Mouse (Mus musculus): Measurements from ENCODE around the gene Mgst3.
"Not testable (repeated sequence)": the region's sequence is repeated elsewhere in the genome, so short reads cannot be mapped to it uniquely, and the experiment has no call there.

The Mgst3 gene

GRCm38 (mm10) chr1:167358731-167359130 lies 34.9 kb downstream of the Mgst3 start:
- DNase-seq (ENCODE audit: low spot score), result no peak

GRCm38 (mm10) chr1:167357387-167357786 lies 36.3 kb downstream of the Mgst3 start:
- no peak for DNase-seq (ENCODE audit: low spot score)

GRCm38 (mm10) chr1:167352403-167352802 lies 41.2 kb downstream of the Mgst3 start:
- no peak for DNase-seq (ENCODE audit: low spot score)

- DNase-seq (ENCODE audit: low spot score), result no peak
Measured at GRCm38 (mm10) chr1:167350597-167351415, 42.8 kb downstream of the Mgst3 start.

- peak; percentile 90 for DNase-seq (ENCODE audit: low spot score)
Measured at GRCm38 (mm10) chr1:167349815-167350596, 43.6 kb downstream of the Mgst3 start, which contains the start of gene Aldh9a1. Aldh9a1 (plus strand) TSS chr1:167349991.

GRCm38 (mm10) chr1:167349206-167349605 lies 44.4 kb downstream of the Mgst3 start:
- DNase-seq (ENCODE audit: low spot score), result not testable (repeated sequence)

GRCm38 (mm10) chr1:167345994-167346520 lies 47.6 kb downstream of the Mgst3 start:
- not testable (repeated sequence) for DNase-seq (ENCODE audit: low spot score)

- no peak for DNase-seq (ENCODE audit: low spot score)
Measured at GRCm38 (mm10) chr1:167342831-167343230, 50.8 kb downstream of the Mgst3 start.

- no peak for DNase-seq (ENCODE audit: low spot score)
Measured at GRCm38 (mm10) chr1:167340910-167341528, 52.6 kb downstream of the Mgst3 start.

- no peak for DNase-seq (ENCODE audit: low spot score)
Measured at GRCm38 (mm10) chr1:167340111-167340787, 53.4 kb downstream of the Mgst3 start.

- DNase-seq (ENCODE audit: low spot score), result no peak
Measured at GRCm38 (mm10) chr1:167339177-167339781, 54.4 kb downstream of the Mgst3 start.

- peak; percentile 95 for DNase-seq (ENCODE audit: low spot score)
Measured at GRCm38 (mm10) chr1:167337463-167338095, 56.1 kb downstream of the Mgst3 start.

- no peak for DNase-seq (ENCODE audit: low spot score)
Measured at GRCm38 (mm10) chr1:167336398-167336797, 57.2 kb downstream of the Mgst3 start.

- DNase-seq (ENCODE audit: low spot score), result no peak
Measured at GRCm38 (mm10) chr1:167331106-167331505, 62.5 kb downstream of the Mgst3 start.

- DNase-seq (ENCODE audit: low spot score), result no peak
Measured at GRCm38 (mm10) chr1:167328776-167329175, 64.9 kb downstream of the Mgst3 start.

All from layer of hippocampus, adult 11-12 months (tissue).